Mouse (Mus musculus): Measurements from ENCODE around the gene Thrb. TPM values are rescaled to one million over a fixed set of nuclear protein-coding genes. Genes with fewer than 3 reads are reported as not detected.

The Thrb gene
- polyA plus RNA-seq, 1 experiment from 2014 or later, result 0.20 TPM

DNA sequence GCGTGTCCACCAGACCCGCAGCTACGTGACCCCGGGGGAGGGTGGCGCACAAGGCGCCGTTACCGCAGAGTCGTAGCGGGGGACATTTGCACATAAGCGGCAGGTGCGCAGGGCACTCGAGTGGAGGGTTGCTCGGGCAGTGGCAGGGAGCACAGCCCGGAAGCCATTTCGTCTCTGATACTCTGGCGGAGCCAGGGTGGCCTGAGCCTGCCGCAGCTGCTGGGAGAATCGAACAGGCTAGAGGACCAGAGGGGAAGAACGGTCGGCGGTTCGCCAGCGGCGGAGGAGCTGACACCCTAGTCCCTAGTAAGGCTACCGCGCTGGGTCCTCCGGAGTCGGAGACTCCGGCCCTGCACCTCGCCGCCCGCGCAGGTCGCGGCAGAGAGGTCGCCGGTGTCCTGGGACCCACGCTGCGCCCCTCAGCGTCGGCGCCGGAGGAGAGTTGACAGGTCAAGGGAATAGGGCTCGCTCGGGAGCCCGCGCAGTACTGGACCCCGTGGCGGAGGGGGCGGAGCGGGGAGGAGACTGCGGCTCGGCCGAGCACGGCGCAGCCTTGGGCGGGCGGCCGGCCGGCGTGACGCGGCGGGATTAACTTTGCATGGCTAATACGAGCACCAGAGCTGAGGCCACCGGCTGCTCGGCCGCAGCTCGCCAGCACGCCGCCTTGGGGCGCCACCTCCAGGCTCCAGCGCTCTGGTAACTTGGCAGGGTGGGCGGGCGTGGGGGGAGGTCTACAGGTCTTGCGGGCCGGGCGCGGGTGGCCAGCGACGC, 453 bp downstream of the Thrb start:
- peaks cover 19% of the 10 kb centered on the region for H3K27me3 ChIP-seq (ENCODE audit: control insufficient read depth, insufficient read depth, low read length)
- peak overlapping the region; percentile 57 for H3K4me3 ChIP-seq (ENCODE audit: low read length)
- H3K27ac ChIP-seq (ENCODE audit: low read depth, low read length), result no peak overlapping the region
- no peaks in the 10 kb centered on the region for H3K36me3 ChIP-seq (ENCODE audit: control insufficient read depth, insufficient read depth, low read length)
- H3K9ac ChIP-seq (ENCODE audit: low read depth, low read length), result peak overlapping the region; percentile 54
- no peaks in the 10 kb centered on the region for H3K9me3 ChIP-seq (ENCODE audit: control insufficient read depth, low read length)
- ATAC-seq (ENCODE audit: low FRiP score, low TSS enrichment), result peak; percentile 97
- WGBS, result under 1% methylated on average over 62 of the region's 82 CpGs
- 0 out of 2 replicates have a peak, but pooled peaks cover 3% of the 10 kb centered on the region for H3K4me1 ChIP-seq (ENCODE audit: control insufficient read depth, insufficient read depth, low read length)
- H3K4me2 ChIP-seq (replicated peaks; ENCODE audit: low read depth, low read length), result peak overlapping the region; percentile 92

DNA sequence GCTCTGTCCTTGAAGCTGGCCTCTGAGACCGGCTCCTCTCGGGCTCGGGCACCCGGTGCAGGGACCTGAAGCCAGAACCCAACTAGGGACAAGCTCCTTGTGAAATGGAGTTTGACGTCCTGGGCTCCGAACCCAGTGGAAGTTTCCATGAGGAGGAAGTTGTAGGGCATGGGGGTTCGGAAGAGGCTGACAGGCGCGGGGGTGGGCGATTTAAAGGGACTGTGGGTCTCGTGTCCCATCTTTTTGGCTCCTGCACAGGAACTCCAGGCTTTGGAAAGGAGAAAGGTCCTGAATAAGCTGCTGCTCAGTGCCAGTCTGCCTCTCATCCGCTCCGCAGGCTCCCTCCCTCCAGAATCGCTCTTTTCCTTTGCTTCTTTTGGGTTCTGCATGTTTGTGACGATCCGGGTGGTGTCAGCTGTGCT, 1.1 kb downstream of the Thrb start:
- Histone ChIP-seq H3K9me3 (ENCODE audit: control insufficient read depth, low read length) (no peaks in the 10 kb centered on the region), H3K9ac (ENCODE audit: low read depth, low read length) (peak overlapping the region; percentile 54), H3K36me3 (ENCODE audit: control insufficient read depth, insufficient read depth, low read length) (no peaks in the 10 kb centered on the region), H3K27me3 (ENCODE audit: control insufficient read depth, insufficient read depth, low read length) (peaks cover 19% of the 10 kb centered on the region), H3K4me3 (ENCODE audit: low read length) (peak overlapping the region; percentile 57), H3K4me2 (replicated peaks; ENCODE audit: low read depth, low read length) (peak overlapping the region; percentile 92), H3K4me1 (ENCODE audit: control insufficient read depth, insufficient read depth, low read length) (0 out of 2 replicates have a peak, but pooled peaks cover 3% of the 10 kb centered on the region), H3K27ac (ENCODE audit: low read depth, low read length) (no peak overlapping the region)
- peak; percentile 26 for ATAC-seq (ENCODE audit: low FRiP score, low TSS enrichment)
- WGBS, result 0% methylated on average over 16 of the region's 16 CpGs

DNA sequence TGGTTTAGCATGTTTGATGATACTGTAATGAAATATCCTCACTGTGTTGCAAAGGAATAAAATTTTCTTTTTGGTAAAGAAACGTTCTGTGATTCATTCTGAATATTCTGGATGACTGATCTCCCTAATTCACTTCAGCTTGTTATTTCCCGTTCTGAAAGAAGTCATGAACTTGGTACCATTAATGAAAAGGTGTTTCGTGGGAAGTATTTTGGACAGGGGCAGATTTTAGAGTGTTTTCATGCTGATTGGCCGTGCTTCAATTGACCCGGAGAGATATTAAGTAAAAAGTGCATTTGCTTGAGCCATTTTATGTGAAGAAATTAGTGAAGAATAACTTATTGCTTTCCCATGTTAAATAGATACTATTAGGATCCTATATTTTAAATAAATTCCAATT, 2.0 kb downstream of the Thrb start:
- Histone ChIP-seq H3K9ac (ENCODE audit: low read depth, low read length) (no peak overlapping the region), H3K4me3 (ENCODE audit: low read length) (no peak overlapping the region), H3K27ac (ENCODE audit: low read depth, low read length) (no peak overlapping the region), H3K9me3 (ENCODE audit: control insufficient read depth, low read length) (no peaks in the 10 kb centered on the region), H3K27me3 (ENCODE audit: control insufficient read depth, insufficient read depth, low read length) (peaks cover 19% of the 10 kb centered on the region), H3K36me3 (ENCODE audit: control insufficient read depth, insufficient read depth, low read length) (no peaks in the 10 kb centered on the region), H3K4me2 (replicated peaks; ENCODE audit: low read depth, low read length) (no peak overlapping the region), H3K4me1 (ENCODE audit: control insufficient read depth, insufficient read depth, low read length) (0 out of 2 replicates have a peak, but pooled peaks cover 3% of the 10 kb centered on the region)
- ATAC-seq (ENCODE audit: low FRiP score, low TSS enrichment), result no peak
- 33% methylated on average over 5 of the region's 5 CpGs for whole genome bisulfite sequencing

DNA sequence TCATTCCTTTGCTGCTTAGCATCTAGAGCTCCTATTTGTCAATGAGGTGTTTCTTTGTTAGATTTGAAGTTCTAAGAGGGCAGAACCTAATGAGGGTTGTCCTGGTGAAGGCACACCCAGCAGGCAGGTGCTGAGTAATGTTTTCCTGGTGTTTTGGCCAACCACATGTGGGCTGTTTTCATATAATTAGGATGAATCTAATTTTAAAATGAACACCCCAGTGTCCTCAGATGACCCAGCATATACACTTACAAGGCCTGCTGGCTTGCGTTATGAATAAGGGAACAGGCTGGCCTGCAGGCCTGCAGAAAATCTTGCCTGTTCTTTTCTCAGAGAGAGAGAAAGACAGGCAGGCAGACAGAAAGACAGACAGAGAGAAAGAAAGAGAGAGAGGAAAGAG, 14.3 kb downstream of the Thrb start:
- H3K9me3 ChIP-seq (ENCODE audit: control insufficient read depth, low read length), result no peaks in the 10 kb centered on the region
- ATAC-seq (ENCODE audit: low FRiP score, low TSS enrichment), result no peak
- no peaks in the 10 kb centered on the region for H3K4me1 ChIP-seq (ENCODE audit: control insufficient read depth, insufficient read depth, low read length)
- WGBS, result 96% methylated on average over 1 of the region's 1 CpGs
- H3K4me2 ChIP-seq (replicated peaks; ENCODE audit: low read depth, low read length), result no peak overlapping the region
- H3K27ac ChIP-seq (ENCODE audit: low read depth, low read length), result no peak overlapping the region
- no peak overlapping the region for H3K9ac ChIP-seq (ENCODE audit: low read depth, low read length)
- no peak overlapping the region for H3K4me3 ChIP-seq (ENCODE audit: low read length)
- no peaks in the 10 kb centered on the region for H3K27me3 ChIP-seq (ENCODE audit: control insufficient read depth, insufficient read depth, low read length)
- no peaks in the 10 kb centered on the region for H3K36me3 ChIP-seq (ENCODE audit: control insufficient read depth, insufficient read depth, low read length)

DNA sequence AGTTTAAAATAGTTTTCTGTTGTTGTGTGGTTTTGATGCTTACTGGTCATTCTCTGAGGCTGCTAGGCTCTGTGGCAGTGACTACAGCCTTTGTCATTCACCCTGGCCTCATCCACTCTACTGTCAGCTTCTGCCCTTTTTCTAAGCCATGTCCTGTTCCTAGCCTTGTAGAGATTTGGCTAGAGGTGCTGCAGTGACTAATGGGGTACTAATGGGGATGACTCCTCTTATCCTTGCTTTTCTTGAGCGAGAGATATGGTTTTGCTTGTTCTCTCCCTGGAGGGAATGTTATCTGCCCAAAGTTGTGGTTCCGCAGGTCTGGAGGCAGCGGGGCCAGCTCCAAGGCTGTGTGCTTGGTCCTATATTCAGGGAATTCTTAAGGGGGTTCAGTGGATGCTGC, 15.2 kb downstream of the Thrb start:
- 92% methylated on average over 3 of the region's 3 CpGs for WGBS
- Histone ChIP-seq H3K4me2 (replicated peaks; ENCODE audit: low read depth, low read length) (no peak overlapping the region), H3K4me3 (ENCODE audit: low read length) (no peak overlapping the region), H3K27me3 (ENCODE audit: control insufficient read depth, insufficient read depth, low read length) (no peaks in the 10 kb centered on the region), H3K4me1 (ENCODE audit: control insufficient read depth, insufficient read depth, low read length) (no peaks in the 10 kb centered on the region), H3K9ac (ENCODE audit: low read depth, low read length) (no peak overlapping the region), H3K36me3 (ENCODE audit: control insufficient read depth, insufficient read depth, low read length) (no peaks in the 10 kb centered on the region), H3K27ac (ENCODE audit: low read depth, low read length) (no peak overlapping the region), H3K9me3 (ENCODE audit: control insufficient read depth, low read length) (no peaks in the 10 kb centered on the region)
- no peak for ATAC-seq (ENCODE audit: low FRiP score, low TSS enrichment)

DNA sequence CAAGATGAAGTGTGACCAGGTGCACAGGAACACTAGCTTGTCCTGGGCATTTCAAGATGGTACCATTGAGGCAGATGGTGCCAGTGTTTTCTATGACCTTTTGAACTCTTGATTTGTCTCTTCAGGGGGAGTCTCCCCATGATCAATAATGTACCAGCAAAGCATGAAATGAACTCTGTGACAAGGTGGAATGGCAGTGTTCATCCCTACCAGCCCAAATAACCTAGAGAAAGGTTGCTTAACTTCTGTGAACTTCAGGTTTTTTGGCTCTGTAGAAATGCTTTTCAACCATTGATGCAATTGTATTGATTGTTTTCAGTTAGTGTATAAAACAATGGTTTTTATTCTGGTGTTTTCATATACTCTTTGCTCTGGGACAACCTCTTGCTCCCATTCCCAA, 21.4 kb downstream of the Thrb start:
- H3K4me3 ChIP-seq (ENCODE audit: low read length), result no peak overlapping the region
- no peaks in the 10 kb centered on the region for H3K4me1 ChIP-seq (ENCODE audit: control insufficient read depth, insufficient read depth, low read length)
- no peak for ATAC-seq (ENCODE audit: low FRiP score, low TSS enrichment)
- H3K27me3 ChIP-seq (ENCODE audit: control insufficient read depth, insufficient read depth, low read length), result no peaks in the 10 kb centered on the region
- no peak overlapping the region for H3K4me2 ChIP-seq (replicated peaks; ENCODE audit: low read depth, low read length)
- no peak overlapping the region for H3K9ac ChIP-seq (ENCODE audit: low read depth, low read length)
- H3K27ac ChIP-seq (ENCODE audit: low read depth, low read length), result no peak overlapping the region
- no peaks in the 10 kb centered on the region for H3K36me3 ChIP-seq (ENCODE audit: control insufficient read depth, insufficient read depth, low read length)
- no peaks in the 10 kb centered on the region for H3K9me3 ChIP-seq (ENCODE audit: control insufficient read depth, low read length)

DNA sequence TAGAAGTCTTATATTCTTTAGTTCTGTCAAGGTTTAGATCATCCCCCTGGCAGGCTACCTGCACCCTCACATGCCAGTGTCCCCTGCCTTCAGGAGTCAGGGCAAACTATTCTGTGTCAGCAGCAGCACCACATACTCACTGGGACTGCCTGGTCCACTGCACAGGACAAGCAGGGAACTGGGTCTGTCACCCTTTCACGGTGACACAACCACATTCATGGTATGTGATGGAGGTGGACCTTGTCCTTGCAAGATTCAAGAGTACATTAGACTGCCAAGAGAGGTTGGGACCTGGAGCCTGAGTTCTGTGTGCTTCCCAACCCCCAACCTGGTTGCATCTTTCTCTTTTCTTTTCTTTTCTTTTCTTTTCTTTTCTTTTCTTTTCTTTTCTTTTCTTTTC, 24.8 kb downstream of the Thrb start:
- Histone ChIP-seq H3K4me1 (ENCODE audit: control insufficient read depth, insufficient read depth, low read length) (no peaks in the 10 kb centered on the region), H3K36me3 (ENCODE audit: control insufficient read depth, insufficient read depth, low read length) (no peaks in the 10 kb centered on the region), H3K9ac (ENCODE audit: low read depth, low read length) (no peak overlapping the region), H3K9me3 (ENCODE audit: control insufficient read depth, low read length) (no peaks in the 10 kb centered on the region), H3K27ac (ENCODE audit: low read depth, low read length) (no peak overlapping the region), H3K27me3 (ENCODE audit: control insufficient read depth, insufficient read depth, low read length) (no peaks in the 10 kb centered on the region), H3K4me2 (replicated peaks; ENCODE audit: low read depth, low read length) (no peak overlapping the region), H3K4me3 (ENCODE audit: low read length) (no peak overlapping the region)
- ATAC-seq (ENCODE audit: low FRiP score, low TSS enrichment), result no peak
- WGBS, result 39% methylated on average over 1 of the region's 1 CpGs

DNA sequence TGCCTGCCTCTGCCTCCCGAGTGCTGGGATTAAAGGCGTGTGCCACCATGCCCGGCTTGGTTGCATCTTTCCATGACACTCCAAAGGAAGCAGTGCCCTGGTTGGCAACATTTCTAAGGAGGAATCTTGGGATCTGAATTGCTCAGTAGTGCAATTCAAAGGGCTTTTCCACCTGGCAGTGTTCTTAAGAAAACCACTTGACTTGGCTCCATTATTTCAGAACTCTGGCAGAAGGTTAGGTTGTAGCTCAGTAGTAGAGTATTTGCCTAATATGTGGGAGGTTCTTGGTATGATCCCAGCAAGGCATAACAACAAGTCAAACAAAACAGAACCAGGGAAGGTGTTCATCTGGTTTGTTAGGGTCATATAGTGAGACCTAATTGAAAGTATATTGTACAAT, 25.4 kb downstream of the Thrb start:
- Histone ChIP-seq H3K9me3 (ENCODE audit: control insufficient read depth, low read length) (no peaks in the 10 kb centered on the region), H3K4me3 (ENCODE audit: low read length) (no peak overlapping the region), H3K27me3 (ENCODE audit: control insufficient read depth, insufficient read depth, low read length) (no peaks in the 10 kb centered on the region), H3K36me3 (ENCODE audit: control insufficient read depth, insufficient read depth, low read length) (no peaks in the 10 kb centered on the region), H3K4me2 (replicated peaks; ENCODE audit: low read depth, low read length) (no peak overlapping the region), H3K9ac (ENCODE audit: low read depth, low read length) (no peak overlapping the region), H3K27ac (ENCODE audit: low read depth, low read length) (no peak overlapping the region), H3K4me1 (ENCODE audit: control insufficient read depth, insufficient read depth, low read length) (no peaks in the 10 kb centered on the region)
- 96% methylated on average over 3 of the region's 3 CpGs for WGBS
- no peak for ATAC-seq (ENCODE audit: low FRiP score, low TSS enrichment)

DNA sequence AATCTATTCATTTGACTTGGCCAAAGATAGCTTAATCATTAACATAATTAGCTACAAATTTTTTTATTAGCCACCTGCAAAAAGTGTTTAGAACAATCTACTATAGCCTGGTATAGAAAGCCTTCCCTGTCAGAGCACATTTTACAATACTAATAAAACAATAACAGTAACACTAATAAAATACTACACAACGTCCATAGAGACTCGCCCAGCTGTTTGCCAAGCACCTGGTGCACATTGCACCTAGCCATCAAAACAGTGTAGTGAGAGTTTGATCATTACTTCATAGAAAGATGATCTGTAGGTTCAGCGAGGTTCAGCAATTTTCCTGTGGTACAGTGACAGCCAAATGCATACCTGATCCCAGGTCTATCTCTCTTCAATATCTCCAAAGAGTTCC, 26.9 kb downstream of the Thrb start:
- H3K4me3 ChIP-seq (ENCODE audit: low read length), result no peak overlapping the region
- H3K4me2 ChIP-seq (replicated peaks; ENCODE audit: low read depth, low read length), result no peak overlapping the region
- no peak overlapping the region for H3K9ac ChIP-seq (ENCODE audit: low read depth, low read length)
- no peak for ATAC-seq (ENCODE audit: low FRiP score, low TSS enrichment)
- WGBS, result 68% methylated on average over 3 of the region's 3 CpGs
- no peaks in the 10 kb centered on the region for H3K9me3 ChIP-seq (ENCODE audit: control insufficient read depth, low read length)
- H3K36me3 ChIP-seq (ENCODE audit: control insufficient read depth, insufficient read depth, low read length), result no peaks in the 10 kb centered on the region
- no peaks in the 10 kb centered on the region for H3K27me3 ChIP-seq (ENCODE audit: control insufficient read depth, insufficient read depth, low read length)
- H3K4me1 ChIP-seq (ENCODE audit: control insufficient read depth, insufficient read depth, low read length), result no peaks in the 10 kb centered on the region
- no peak overlapping the region for H3K27ac ChIP-seq (ENCODE audit: low read depth, low read length)
